Mouse (Mus musculus) heart, embryonic 11.5 days (tissue): ENCODE measurements around the gene Atp9a. TPM values are rescaled to one million over a fixed set of nuclear protein-coding genes. Genes with fewer than 3 reads are reported as not detected.

Experiments
- ATAC-seq: fragments of 200-750 bp; cut with Nextera tagmentation; replicated peaks from 2 replicates; pipeline ENCODE4 v1.8.0; 2017; ENCODE audit warnings: moderate library complexity; ENCODE audit not compliant: insufficient number of reproducible peaks, low FRiP score, low TSS enrichment
- H3K27ac ChIP-seq: fragments of 300-500 bp; sonication (generic); 2 replicates; pipeline ENCODE4 v1.5.1; 2014; ENCODE audit warnings: mild to moderate bottlenecking, low read depth, low read length
- H3K27me3 ChIP-seq: fragments of 300-500 bp; sonication (generic); 2 replicates; pipeline ENCODE4 v1.6.1; 2014; ENCODE audit warnings: mild to moderate bottlenecking, low read length, mixed read lengths; ENCODE audit not compliant: control insufficient read depth, insufficient read depth
- H3K36me3 ChIP-seq: fragments of 300-500 bp; sonication (generic); 2 replicates; pipeline ENCODE4 v1.6.1; 2014; ENCODE audit warnings: mild to moderate bottlenecking, low read length, moderate library complexity, mixed read lengths; ENCODE audit not compliant: control insufficient read depth, insufficient read depth
- H3K4me1 ChIP-seq: fragments of 300-500 bp; sonication (generic); 2 replicates; pipeline ENCODE4 v1.6.1; 2014; ENCODE audit warnings: low read length; ENCODE audit not compliant: control insufficient read depth, insufficient read depth
- H3K4me2 ChIP-seq: fragments of 300-500 bp; sonication (generic); 2 replicates; pipeline ENCODE4 v1.6.1; 2014; ENCODE audit warnings: mild to moderate bottlenecking, moderate library complexity
- H3K4me3 ChIP-seq: fragments of 300-500 bp; sonication (generic); 2 replicates; pipeline ENCODE4 v1.5.1; 2014; ENCODE audit warnings: low read depth, low read length
- H3K9ac ChIP-seq: fragments of 300-500 bp; sonication (generic); 2 replicates; pipeline ENCODE4 v1.6.1; 2014; ENCODE audit warnings: mild to moderate bottlenecking, low read depth, low read length, moderate library complexity
- H3K9me3 ChIP-seq: fragments of 300-500 bp; sonication (generic); replicated peaks from 2 replicates; pipeline ENCODE4 v1.6.1; 2016; ENCODE audit warnings: low read length; ENCODE audit not compliant: control insufficient read depth
- WGBS: fragments of 180-500 bp; shearing (Covaris S2); extraction: QIAGEN DNeasy Blood & Tissue Kit; methylation state at CpG from one replicate; pipeline ENCODE4 v1.1.7; 2014; ENCODE audit not compliant: insufficient replicate concordance; 5-methylcytosine and 5-hydroxymethylcytosine counted together
- polyA plus RNA-seq: library from polyadenylated mRNA; unstranded; fragments of >200 nt; fragmentation: Nextera tagmentation; extraction: Ambion mirVana; gene quantifications from 2 replicates; pipeline ENCODE4 v1.2.1, GENCODE M21; 2014

The Atp9a gene
- polyA plus RNA-seq, 1 experiment from 2014 or later: 7.5 TPM

DNA sequence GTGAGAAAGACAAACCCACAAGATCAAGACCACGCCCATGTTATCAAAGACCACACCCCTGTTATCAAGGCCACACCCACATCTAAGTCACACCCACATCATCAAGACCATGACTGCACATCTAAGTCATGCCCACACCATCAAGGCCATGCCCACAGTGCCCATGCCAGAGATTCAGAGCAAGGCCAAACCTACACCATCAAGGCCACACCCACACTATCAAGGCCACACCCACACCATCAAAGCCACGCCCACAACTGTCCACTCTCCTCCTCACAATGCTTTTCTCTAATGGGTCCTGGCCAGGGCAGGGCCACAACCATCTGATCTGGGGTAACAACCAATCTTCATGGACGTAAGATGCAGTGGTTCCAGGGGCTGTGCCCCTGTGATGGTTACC is 31.2 kb downstream of the Atp9a start:
- Histone ChIP-seq H3K4me2 (no peak overlapping the region), H3K4me1 (peaks cover 9% of the 10 kb centered on the region; the same call in 1 of the 2 replicates), H3K9me3 (no peaks in the 10 kb centered on the region), H3K27ac (no peak overlapping the region), H3K27me3 (no peaks in the 10 kb centered on the region), H3K36me3 (peaks cover under 1% of the 10 kb centered on the region; the same call in 1 of the 2 replicates), H3K9ac (no peak overlapping the region), H3K4me3 (no peak overlapping the region)
- 65% methylated on average over 3 of the region's 3 CpGs for WGBS
- ATAC-seq: 0 out of 2 replicates have a peak, but pooled peaks have one; percentile 31

DNA sequence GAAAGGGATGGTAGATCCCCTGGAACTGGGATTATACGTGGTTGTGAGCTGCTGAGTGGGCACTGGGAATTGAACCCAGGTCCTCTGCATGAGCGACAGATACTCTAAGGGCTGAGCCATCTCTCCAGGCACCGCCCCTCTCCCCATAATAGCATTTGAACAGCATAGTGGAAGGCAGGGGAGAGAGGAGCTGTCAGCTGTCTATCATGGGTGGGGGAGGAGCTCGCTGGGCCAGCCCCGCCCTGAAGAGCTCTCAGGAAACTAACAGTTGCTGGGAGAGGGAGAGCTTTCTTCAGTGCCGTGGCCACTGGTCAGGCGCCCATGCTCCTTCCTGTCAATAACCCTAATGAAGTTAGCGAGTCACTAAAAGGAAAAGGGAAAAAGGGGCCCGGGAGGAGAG is 34.4 kb downstream of the Atp9a start:
- H3K36me3 ChIP-seq: peaks cover 3% of the 10 kb centered on the region; the same call in 1 of the 2 replicates
- no peaks in the 10 kb centered on the region for H3K27me3 ChIP-seq
- no peaks in the 10 kb centered on the region for H3K9me3 ChIP-seq
- H3K4me3 ChIP-seq: no peak overlapping the region
- WGBS: 33% methylated on average over 9 of the region's 9 CpGs
- ATAC-seq: no peak
- no peak overlapping the region for H3K27ac ChIP-seq
- H3K9ac ChIP-seq: no peak overlapping the region
- peaks cover 6% of the 10 kb centered on the region; the same call in 1 of the 2 replicates for H3K4me1 ChIP-seq
- H3K4me2 ChIP-seq: no peak overlapping the region

DNA sequence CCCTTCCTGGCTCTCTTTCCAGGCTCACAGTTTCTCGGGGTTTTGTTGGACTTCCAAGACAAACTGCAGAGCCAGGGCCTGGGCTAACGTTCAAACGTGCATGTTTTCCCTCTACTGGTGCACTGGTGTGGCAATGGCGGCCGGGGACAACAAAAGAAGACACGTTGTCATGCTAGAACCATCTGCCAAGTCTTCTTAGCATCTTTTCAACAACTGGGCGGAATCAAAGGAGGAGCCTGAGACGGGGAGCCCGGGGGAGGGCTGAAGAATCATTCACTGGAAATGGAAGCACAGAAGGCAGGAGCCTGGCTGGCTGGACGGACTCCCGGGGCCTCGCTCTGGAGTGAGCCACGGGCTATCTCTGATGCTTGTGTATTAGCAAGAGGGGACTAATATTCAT is 39.9 kb downstream of the Atp9a start:
- no peak overlapping the region for H3K27ac ChIP-seq
- WGBS: 57% methylated on average over 13 of the region's 13 CpGs
- no peaks in the 10 kb centered on the region for H3K9me3 ChIP-seq
- ATAC-seq: no peak
- H3K9ac ChIP-seq: no peak overlapping the region
- no peaks in the 10 kb centered on the region for H3K4me1 ChIP-seq
- H3K4me3 ChIP-seq: no peak overlapping the region
- no peaks in the 10 kb centered on the region for H3K27me3 ChIP-seq
- peaks cover 3% of the 10 kb centered on the region; the same call in 1 of the 2 replicates for H3K36me3 ChIP-seq
- H3K4me2 ChIP-seq: no peak overlapping the region

DNA sequence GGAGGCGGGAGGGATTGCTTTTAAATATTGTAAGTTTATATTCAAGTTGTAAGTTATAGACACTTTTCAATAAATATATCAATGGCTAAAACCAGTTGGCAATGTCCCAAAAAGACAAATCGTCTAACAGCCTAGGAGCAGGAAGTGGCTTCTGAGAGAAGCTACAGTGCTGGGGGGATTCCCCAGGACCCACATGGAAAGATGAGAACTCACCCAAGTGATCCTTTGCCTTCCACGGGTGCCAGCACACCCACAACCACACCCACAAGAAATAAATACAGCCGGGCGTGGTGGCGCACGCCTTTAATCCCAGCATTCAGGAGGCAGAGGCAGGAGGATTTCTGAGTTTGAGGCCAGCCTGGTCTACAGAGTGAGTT is 47.2 kb downstream of the Atp9a start:
- Histone ChIP-seq H3K27ac (no peak overlapping the region), H3K4me2 (peak overlapping the region; percentile 60; the same call in 1 of the 2 replicates), H3K36me3 (no peaks in the 10 kb centered on the region), H3K4me1 (peaks cover 8% of the 10 kb centered on the region; the same call in 1 of the 2 replicates), H3K9ac (no peak overlapping the region), H3K9me3 (0 out of 2 replicates have a peak, but pooled peaks cover 3% of the 10 kb centered on the region), H3K27me3 (no peaks in the 10 kb centered on the region), H3K4me3 (no peak overlapping the region)
- WGBS: 81% methylated on average over 7 of the region's 7 CpGs
- no peak for ATAC-seq

DNA sequence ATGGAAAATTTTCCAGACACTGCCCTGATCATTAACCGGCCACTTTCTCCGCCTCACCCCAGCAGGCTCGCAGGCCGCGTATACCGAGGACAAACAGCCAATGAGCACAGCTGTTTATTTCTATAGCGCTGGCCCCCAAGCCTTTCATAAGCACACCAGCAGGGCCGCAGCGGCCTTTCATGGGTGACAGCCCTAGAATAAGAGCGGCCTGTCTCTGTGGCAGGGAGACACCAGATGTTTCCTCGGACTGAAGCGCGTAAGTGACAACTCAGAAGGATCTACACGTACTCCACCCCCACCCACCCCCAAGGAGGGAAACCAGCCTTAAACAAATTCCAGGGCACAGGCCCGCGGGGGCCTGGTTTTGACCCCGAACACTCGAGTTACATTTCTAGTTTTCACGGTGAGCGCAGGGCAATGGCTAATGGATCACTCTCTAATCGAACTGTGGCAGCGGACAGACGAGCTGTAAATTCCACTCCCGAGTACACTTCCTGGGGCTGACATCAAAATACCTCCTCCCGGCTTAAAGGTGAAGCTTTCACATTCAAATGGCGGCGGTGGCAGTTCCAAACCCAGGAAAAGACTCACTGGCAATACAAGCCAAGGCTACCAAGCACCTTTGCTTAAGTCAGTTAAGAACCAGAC is 47.7 kb downstream of the Atp9a start:
- no peak for ATAC-seq
- Histone ChIP-seq H3K9me3 (0 out of 2 replicates have a peak, but pooled peaks cover 3% of the 10 kb centered on the region), H3K27me3 (no peaks in the 10 kb centered on the region), H3K9ac (peak overlapping the region; percentile 46; the same call in 1 of the 2 replicates), H3K27ac (no peak overlapping the region), H3K4me2 (peak overlapping the region; percentile 60), H3K4me3 (peak overlapping the region; percentile 19; the same call in 1 of the 2 replicates), H3K36me3 (no peaks in the 10 kb centered on the region), H3K4me1 (peaks cover 8% of the 10 kb centered on the region; the same call in 1 of the 2 replicates)
- 12% methylated on average over 27 of the region's 27 CpGs for WGBS

DNA sequence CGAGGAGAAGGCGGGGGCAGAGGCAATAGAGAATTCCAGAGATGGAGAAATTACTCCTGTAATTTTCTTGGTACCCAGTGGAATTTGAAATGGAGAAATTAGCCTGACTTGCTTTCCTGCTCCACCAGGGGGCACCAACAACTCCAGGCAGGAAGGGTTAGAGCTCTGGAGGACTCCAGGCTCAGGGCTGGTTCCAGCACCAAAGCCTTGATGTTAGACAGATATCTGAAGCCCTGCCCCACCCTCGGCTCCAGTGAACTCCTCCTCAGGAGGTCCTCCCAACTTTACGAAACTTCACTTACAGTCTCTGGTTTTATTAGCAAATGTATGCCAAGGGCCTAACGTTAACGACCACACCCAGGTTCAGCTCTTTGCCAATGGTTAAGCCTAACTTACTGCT is 50.4 kb downstream of the Atp9a start:
- Histone ChIP-seq H3K36me3 (no peaks in the 10 kb centered on the region), H3K9me3 (0 out of 2 replicates have a peak, but pooled peaks cover 3% of the 10 kb centered on the region), H3K4me3 (no peak overlapping the region), H3K4me1 (peaks cover 8% of the 10 kb centered on the region; the same call in 1 of the 2 replicates), H3K4me2 (no peak overlapping the region), H3K27ac (no peak overlapping the region), H3K9ac (no peak overlapping the region), H3K27me3 (no peaks in the 10 kb centered on the region)
- no peak for ATAC-seq
- 51% methylated on average over 6 of the region's 6 CpGs for WGBS

DNA sequence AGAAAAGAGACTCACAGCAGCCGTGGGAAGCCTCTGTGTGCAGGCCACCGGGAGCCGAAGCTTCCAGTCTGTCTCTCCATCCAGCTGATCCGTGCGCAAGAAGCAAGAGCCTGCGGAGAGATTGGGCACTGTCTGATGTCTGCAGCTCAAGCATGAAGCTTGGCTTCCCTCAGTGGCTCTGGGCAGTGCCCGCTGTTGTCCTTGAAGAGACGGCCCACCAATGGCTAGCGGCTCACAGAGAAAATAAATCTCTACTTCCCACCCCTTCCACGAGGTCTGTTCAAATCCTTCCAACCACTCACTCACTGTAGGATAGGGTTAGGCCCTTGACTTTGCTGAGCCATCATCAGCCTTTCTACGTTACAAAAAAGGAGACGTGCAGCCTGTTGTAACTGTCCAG is 54.9 kb downstream of the Atp9a start:
- Histone ChIP-seq H3K27me3 (no peaks in the 10 kb centered on the region), H3K9me3 (no peaks in the 10 kb centered on the region), H3K9ac (no peak overlapping the region), H3K4me3 (no peak overlapping the region), H3K27ac (no peak overlapping the region), H3K4me2 (no peak overlapping the region), H3K4me1 (no peaks in the 10 kb centered on the region), H3K36me3 (no peaks in the 10 kb centered on the region)
- no peak for ATAC-seq
- WGBS: 87% methylated on average over 12 of the region's 12 CpGs

DNA sequence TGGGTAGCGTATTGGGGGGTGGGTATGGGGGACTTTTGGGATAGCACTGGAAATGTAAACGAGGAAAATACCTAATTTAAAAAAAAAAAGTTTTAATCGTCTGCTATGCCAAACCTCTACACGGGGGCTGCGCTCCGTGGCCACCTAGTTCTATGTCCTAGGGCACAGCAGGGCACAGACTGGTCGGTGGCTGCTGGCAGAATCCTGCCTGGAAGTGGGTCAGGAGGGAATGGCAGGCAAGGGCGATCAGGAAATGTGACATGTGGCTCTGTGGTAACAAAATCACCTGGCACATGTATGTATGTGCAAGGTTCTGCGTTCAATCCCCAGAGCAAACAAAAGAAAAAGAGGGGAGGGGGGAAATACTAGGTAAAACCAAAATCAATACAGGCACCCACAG is 56.3 kb downstream of the Atp9a start:
- H3K27ac ChIP-seq: no peak overlapping the region
- H3K4me1 ChIP-seq: no peaks in the 10 kb centered on the region
- H3K4me2 ChIP-seq: no peak overlapping the region
- ATAC-seq: no peak
- no peak overlapping the region for H3K9ac ChIP-seq
- H3K9me3 ChIP-seq: no peaks in the 10 kb centered on the region
- H3K4me3 ChIP-seq: no peak overlapping the region
- H3K36me3 ChIP-seq: no peaks in the 10 kb centered on the region
- H3K27me3 ChIP-seq: no peaks in the 10 kb centered on the region
- WGBS: 92% methylated on average over 9 of the region's 9 CpGs

DNA sequence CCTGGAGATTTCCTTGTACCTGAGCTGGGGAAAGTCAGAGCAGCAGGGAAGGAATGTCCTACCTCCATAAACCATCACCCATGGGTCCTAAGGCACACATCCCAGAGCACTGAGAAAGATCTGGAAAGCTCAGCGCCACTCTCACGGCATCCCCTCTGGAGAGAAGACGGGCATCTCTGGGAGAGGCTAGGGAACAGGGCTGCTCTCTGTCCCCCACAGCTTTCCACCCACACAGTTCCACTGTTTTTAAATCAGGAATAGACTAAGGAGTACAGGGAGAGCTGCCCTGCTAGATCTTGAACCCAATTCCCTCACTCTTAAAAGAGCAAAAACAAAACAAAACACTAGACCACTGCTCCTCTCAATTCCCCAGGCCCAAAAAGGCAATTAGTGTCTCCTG is 57.5 kb downstream of the Atp9a start:
- Histone ChIP-seq H3K27ac (no peak overlapping the region), H3K9me3 (peaks cover 1% of the 10 kb centered on the region; the same call in 1 of the 2 replicates), H3K4me3 (no peak overlapping the region), H3K27me3 (no peaks in the 10 kb centered on the region), H3K36me3 (no peaks in the 10 kb centered on the region), H3K4me1 (no peaks in the 10 kb centered on the region), H3K9ac (no peak overlapping the region), H3K4me2 (no peak overlapping the region)
- 72% methylated on average over 3 of the region's 3 CpGs for WGBS
- ATAC-seq: no peak
